Mouse (Mus musculus): ENCODE results near the gene Gm13287.
"Not testable (repeated sequence)": the region's sequence is repeated elsewhere in the genome, so short reads cannot be mapped to it uniquely, and the experiment has no call there.

DNA sequence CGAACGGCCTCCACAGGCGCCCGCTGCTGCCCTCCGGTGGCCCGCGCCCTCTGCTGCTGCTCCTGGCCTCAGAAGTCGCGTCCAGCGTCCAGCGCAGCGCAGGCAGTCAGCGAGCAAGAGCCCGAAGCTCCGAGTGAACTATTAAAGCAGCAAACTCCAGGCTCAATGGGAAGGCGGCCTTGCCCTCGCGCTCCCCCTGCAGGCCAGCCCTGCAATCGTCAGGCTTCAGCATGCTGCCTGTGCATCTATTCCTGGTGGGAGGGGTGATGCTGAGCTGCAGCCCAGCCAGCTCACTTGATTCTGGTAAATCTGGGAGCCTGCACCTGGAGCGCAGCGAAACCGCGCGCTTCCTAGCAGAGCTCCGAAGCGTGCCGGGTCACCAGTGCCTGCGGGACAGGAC is 14.7 kb upstream of the Gm13287 start, which contains the start of gene Gm13277:
- peak; percentile 53 for TF ChIP-seq CTCF (IDR thresholded peaks at IDR 0.05; ENCODE audit: low read depth, low read length)
- TF ChIP-seq POLR2A (IDR thresholded peaks at IDR 0.05; ENCODE audit: extremely low read depth, insufficient read depth, low read length): not testable (repeated sequence)
